Mouse (Mus musculus): ENCODE results near the gene Scgb1b24.

The Scgb1b24 gene

DNA sequence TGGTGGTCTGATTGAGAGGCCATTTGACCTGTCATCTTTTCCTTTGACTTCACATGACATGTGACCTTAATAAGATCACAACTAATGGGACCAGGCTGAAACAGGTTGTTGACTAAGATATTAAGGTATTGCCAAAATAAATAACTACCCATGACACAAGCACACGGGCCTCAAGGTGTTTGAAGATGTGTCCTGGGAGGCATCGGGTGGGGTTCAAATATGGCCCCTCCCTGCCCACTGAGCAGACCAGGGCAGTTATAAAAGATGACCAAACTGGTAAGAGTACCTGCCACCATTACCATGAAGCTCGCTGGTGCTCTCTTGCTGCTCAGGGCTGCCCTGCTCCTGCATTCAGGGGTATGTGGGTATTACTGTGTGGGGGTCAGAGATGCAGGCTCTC lies at the start of gene Scgb1b24:
Gene Scgb1b24 (plus strand): TSS at position 301 of the 400 bp plus-strand sequence.
- DNase-seq (ENCODE audit: extremely low read depth, low read depth): no peak

DNA sequence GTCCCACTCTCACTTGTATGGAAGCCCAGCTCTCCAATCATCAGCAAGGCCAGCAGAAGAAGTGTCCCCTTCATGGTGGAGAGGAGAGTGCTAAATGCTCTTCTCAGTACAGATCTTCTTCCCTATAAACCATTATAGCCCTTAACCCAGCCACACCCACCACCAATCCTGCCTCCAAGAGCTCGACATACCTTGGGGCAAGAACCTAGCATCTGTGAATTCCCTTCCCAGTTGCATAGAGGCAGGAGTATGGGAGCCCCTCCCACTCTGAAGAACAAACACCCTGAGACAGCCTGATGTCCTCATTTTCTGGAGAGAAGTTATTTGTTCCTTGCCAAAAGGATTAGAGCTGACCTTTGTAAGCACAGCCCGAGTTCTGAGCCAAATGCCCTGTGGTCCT lies 4.4 kb upstream of the Scgb1b24 start, which contains the start of gene Scgb2b24:
Gene Scgb2b24 (minus strand): TSS at position 101 of the 400 bp plus-strand sequence.
- no peak for DNase-seq (ENCODE audit: extremely low read depth, low read depth)

Data from MEL-GATA-1-ER (cell line).